Mouse (Mus musculus) embryonic facial prominence, embryonic 11.5 days (tissue): ENCODE measurements at regions not wholly inside any gene's neighbourhood (a gene's known extent, or its start where the extent isn't known, plus 50 kb on each side); places are given as distances from the start of the nearest gene placed in this dataset.

Source experiments
- ATAC-seq: fragments of 200-750 bp; cut with Nextera tagmentation; replicated peaks from 2 replicates; pipeline ENCODE4 v1.8.0; 2017; ENCODE audit warnings: low read depth; ENCODE audit not compliant: insufficient number of reproducible peaks, low FRiP score, low TSS enrichment
- DNase-seq: peaks from one replicate; pipeline ENCODE4 v3.0.0-alpha.2; 2015; ENCODE audit warnings: low spot score
- H3K27ac ChIP-seq: fragments of 300-500 bp; sonication (generic); replicated peaks from 2 replicates; pipeline ENCODE4 v1.5.1; 2014; ENCODE audit warnings: mild to moderate bottlenecking, low read depth, low read length, control low read depth
- H3K27me3 ChIP-seq: fragments of 300-500 bp; sonication (generic); 2 replicates; pipeline ENCODE4 v1.6.1; 2014; ENCODE audit warnings: mild to moderate bottlenecking, low read length, moderate library complexity, mixed read lengths; ENCODE audit not compliant: control insufficient read depth, insufficient read depth
- H3K36me3 ChIP-seq: fragments of 300-500 bp; sonication (generic); replicated peaks from 2 replicates; pipeline ENCODE4 v1.6.1; 2014; ENCODE audit warnings: low read depth, mild to moderate bottlenecking, low read length, moderate library complexity, mixed read lengths; ENCODE audit not compliant: control insufficient read depth, insufficient read depth
- H3K4me1 ChIP-seq: fragments of 300-500 bp; sonication (generic); 2 replicates; pipeline ENCODE4 v1.6.1; 2014; ENCODE audit warnings: low read length, mixed read lengths; ENCODE audit not compliant: control insufficient read depth, insufficient read depth
- H3K4me2 ChIP-seq: fragments of 300-500 bp; sonication (generic); 2 replicates; pipeline ENCODE4 v1.6.1; 2014; ENCODE audit warnings: low read depth, mild to moderate bottlenecking, control low read depth, low read length, moderate library complexity
- H3K4me3 ChIP-seq: fragments of 300-500 bp; sonication (generic); 2 replicates; pipeline ENCODE4 v1.5.1; 2014; ENCODE audit warnings: low read depth, low read length, control low read depth
- H3K9ac ChIP-seq: fragments of 300-500 bp; sonication (generic); replicated peaks from 2 replicates; pipeline ENCODE4 v1.6.1; 2014; ENCODE audit warnings: mild to moderate bottlenecking, control low read depth, low read length
- H3K9me3 ChIP-seq: fragments of 300-500 bp; sonication (generic); replicated peaks from 2 replicates; pipeline ENCODE4 v1.6.1; 2016; ENCODE audit warnings: mild to moderate bottlenecking, low read length, inconsistent platforms, mixed read lengths; ENCODE audit not compliant: control insufficient read depth
- WGBS: fragments of 180-500 bp; shearing (Covaris S2); extraction: QIAGEN DNeasy Blood & Tissue Kit; methylation state at CpG from one replicate; pipeline ENCODE4 v1.1.7; 2014; 5-methylcytosine and 5-hydroxymethylcytosine counted together

DNA sequence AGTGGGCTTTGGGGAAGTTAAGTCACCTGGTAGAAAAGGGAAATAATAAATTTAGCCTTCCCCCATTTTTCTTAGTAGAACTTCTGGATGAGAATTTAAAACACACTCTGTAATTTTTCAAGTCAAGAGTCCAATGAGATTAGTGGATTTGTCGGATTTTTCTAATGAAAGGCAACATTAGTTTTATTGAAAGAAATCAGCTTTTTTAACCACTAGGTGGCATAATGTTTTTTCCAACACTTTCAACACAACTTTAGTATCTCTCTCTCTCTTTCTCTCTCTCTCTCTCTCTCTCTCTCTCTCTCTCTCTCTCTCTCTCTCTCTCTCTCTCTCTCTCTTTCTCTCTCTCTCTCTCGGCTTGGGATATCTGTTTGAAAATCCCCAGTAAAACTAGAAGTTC is 173.7 kb downstream of the Fbxo8 start:
- H3K27me3 ChIP-seq: no peaks in the 10 kb centered on the region
- DNase-seq: peak; percentile 19
- H3K36me3 ChIP-seq: no peaks in the 10 kb centered on the region
- no peak overlapping the region for H3K4me2 ChIP-seq
- ATAC-seq: no peak
- H3K9me3 ChIP-seq: no peaks in the 10 kb centered on the region
- no peak overlapping the region for H3K27ac ChIP-seq
- 76% methylated on average over 2 of the region's 2 CpGs for WGBS
- H3K4me1 ChIP-seq: no peaks in the 10 kb centered on the region
- no peak overlapping the region for H3K9ac ChIP-seq
- H3K4me3 ChIP-seq: no peak overlapping the region

DNA sequence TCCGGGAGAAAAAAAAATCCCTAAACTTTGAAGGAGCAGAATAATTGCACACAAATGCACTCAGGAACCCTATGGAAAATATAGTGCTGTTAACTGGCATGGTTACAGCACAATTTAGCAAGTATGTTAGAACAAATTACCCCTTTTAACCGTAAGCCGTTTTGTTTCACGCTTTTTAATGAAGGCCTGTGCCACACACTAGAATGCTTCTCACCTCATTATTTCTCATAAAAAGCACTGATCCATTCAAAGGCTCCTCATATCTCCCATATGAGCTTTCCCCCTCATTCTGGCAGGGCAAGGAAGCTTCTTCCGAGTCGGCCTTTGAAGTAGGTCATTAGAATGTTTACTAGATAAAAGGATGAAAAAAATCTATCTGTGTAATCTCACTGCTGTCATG is 182.4 kb downstream of the Fbxo8 start:
- no peak overlapping the region for H3K4me3 ChIP-seq
- no peak for DNase-seq
- H3K4me2 ChIP-seq: no peak overlapping the region
- H3K9ac ChIP-seq: no peak overlapping the region
- H3K9me3 ChIP-seq: no peaks in the 10 kb centered on the region
- H3K27me3 ChIP-seq: no peaks in the 10 kb centered on the region
- no peak for ATAC-seq
- no peaks in the 10 kb centered on the region for H3K36me3 ChIP-seq
- H3K4me1 ChIP-seq: no peaks in the 10 kb centered on the region
- WGBS: 80% methylated on average over 6 of the region's 6 CpGs
- no peak overlapping the region for H3K27ac ChIP-seq

DNA sequence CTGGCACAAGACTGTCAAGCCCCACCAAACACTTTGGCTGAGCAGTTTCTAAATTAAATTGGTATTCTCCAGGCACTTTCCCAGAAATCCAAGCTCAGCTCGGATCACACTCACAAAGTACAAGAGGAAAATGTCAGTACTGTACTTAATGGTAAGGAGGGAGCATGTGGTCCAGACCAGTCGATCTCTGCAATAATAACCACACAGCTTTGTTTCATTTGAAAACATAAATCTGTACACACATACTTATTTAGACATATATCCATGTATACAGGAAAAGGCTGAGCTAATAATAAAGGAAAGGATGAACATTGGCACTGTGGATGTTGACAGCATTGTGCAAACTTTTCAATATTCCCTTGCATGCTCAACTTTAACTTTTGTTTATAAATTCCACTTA is 184.1 kb downstream of the Fbxo8 start:
- H3K4me3 ChIP-seq: no peak overlapping the region

DNA sequence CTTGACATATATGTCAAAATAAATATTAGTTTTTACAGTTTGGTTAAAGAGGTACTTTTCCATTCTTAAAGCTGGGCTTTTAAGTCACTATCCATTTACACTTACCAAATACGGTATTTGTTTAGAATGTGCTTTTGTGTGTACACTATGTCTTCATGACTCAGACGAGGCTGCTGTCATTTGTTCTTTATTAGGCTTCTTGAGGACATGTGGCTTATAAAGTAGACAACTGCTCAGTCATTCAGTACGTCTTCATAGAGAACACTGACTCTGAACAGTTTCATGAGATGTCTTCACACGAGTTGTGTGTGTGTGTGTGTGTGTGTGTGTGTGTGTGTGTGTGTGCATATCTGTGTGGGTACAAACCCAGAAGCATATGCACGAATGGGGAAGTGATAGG is 216.1 kb downstream of the Fbxo8 start:
- H3K4me2 ChIP-seq: no peak overlapping the region
- H3K27me3 ChIP-seq: no peaks in the 10 kb centered on the region
- H3K27ac ChIP-seq: no peak overlapping the region
- H3K36me3 ChIP-seq: no peaks in the 10 kb centered on the region
- DNase-seq (no peak), ATAC-seq (no peak)
- H3K9ac ChIP-seq: no peak overlapping the region
- H3K4me3 ChIP-seq: no peak overlapping the region
- no peaks in the 10 kb centered on the region for H3K4me1 ChIP-seq
- H3K9me3 ChIP-seq: no peaks in the 10 kb centered on the region
- 70% methylated on average over 5 of the region's 5 CpGs for WGBS

More for the DNA sequence above, 184.1 kb downstream of the Fbxo8 start:
- ATAC-seq: no peak
- Histone ChIP-seq H3K36me3 (no peaks in the 10 kb centered on the region), H3K27me3 (no peaks in the 10 kb centered on the region), H3K4me2 (no peak overlapping the region), H3K9me3 (no peaks in the 10 kb centered on the region), H3K9ac (no peak overlapping the region), H3K27ac (no peak overlapping the region), H3K4me1 (no peaks in the 10 kb centered on the region)
- DNase-seq: peak; percentile 1
- WGBS: 69% methylated on average over 2 of the region's 2 CpGs

DNA sequence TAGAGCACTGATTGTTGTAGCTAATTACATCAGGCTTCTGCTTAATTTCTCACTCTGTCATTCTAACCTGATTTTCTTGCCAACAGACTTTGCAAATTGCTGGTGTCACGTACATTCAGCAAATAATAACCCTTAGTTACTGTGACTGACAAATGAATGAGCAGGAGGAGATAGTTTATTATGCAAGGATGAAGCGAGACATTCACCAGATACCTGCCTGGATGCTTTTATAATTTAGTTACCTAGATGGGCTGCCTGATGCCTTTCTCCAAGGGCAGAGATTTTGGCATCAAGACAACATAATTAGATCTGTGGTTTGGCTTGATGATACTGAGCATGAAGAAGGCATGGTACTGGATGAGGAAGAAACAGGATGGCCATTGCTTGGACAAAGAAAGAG is 233.6 kb downstream of the Fbxo8 start:
- H3K36me3 ChIP-seq: no peaks in the 10 kb centered on the region
- WGBS: 80% methylated on average over 2 of the region's 2 CpGs
- DNase-seq (no peak), ATAC-seq (no peak)
- no peak overlapping the region for H3K4me3 ChIP-seq
- H3K27me3 ChIP-seq: no peaks in the 10 kb centered on the region
- no peak overlapping the region for H3K9ac ChIP-seq
- no peaks in the 10 kb centered on the region for H3K4me1 ChIP-seq
- H3K4me2 ChIP-seq: no peak overlapping the region
- no peak overlapping the region for H3K27ac ChIP-seq
- H3K9me3 ChIP-seq: no peaks in the 10 kb centered on the region

DNA sequence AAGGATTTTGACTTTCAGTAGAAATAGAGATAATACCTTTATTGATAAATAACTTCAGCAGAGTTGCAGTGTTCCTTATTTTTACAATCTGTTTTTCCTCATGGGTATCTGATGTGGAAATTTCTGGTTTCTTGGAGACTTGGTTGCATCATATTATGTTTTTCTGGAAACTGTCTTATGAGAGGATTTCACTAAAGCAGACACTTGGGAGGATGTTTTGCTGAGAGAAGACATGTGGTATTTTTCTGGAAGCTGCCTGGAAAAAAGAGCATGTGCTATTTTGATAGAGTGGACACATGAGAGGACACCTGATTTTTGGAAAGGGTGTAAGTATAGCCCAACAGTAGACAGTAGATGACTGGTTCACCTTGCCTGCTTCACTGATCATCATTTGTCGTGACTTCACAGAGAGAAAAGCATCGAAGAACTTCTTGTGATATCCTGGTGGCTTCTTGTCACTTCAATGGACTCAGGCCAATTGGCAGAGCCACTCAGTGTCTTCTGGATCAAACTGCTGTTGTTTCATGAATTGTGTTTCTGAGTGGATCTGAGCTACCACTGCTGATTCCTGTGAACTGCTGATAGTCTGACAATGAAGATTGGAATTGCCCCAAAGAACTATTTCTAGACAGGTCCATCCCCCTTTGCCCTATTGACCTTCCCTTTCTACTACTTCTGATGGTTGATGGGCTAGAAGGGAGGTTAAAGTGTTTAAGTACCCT is 238.8 kb downstream of the Fbxo8 start:
- Histone ChIP-seq H3K9ac (no peak overlapping the region), H3K36me3 (no peaks in the 10 kb centered on the region), H3K4me1 (no peaks in the 10 kb centered on the region), H3K4me3 (no peak overlapping the region), H3K27ac (no peak overlapping the region), H3K9me3 (no peaks in the 10 kb centered on the region), H3K27me3 (no peaks in the 10 kb centered on the region), H3K4me2 (no peak overlapping the region)
- DNase-seq (no peak), ATAC-seq (no peak)
- 92% methylated on average over 2 of the region's 2 CpGs for WGBS

DNA sequence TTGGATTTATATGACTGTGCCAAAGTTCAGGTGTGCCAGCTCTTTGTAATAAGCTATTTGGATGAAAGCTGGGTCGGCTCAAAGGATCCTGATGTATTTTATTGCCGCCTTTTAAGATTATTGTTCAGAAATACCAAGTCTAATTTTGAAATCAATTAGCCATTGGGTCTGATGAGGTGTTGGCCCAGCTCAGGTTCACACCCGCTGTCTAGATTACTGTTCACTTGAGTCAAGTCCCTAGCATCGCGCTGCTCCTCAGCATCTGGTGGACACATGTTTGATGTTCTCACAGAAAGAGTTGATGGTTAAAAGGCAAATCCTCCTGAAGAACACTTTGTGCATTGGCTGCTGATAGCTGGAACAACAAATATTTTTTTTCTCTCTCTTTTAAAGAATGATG is 281.8 kb downstream of the Fbxo8 start:
- H3K27me3 ChIP-seq: no peaks in the 10 kb centered on the region
- no peak for ATAC-seq
- H3K4me2 ChIP-seq: no peak overlapping the region
- H3K4me1 ChIP-seq: no peaks in the 10 kb centered on the region
- no peak overlapping the region for H3K4me3 ChIP-seq
- H3K27ac ChIP-seq: no peak overlapping the region
- 83% methylated on average over 5 of the region's 5 CpGs for WGBS
- no peaks in the 10 kb centered on the region for H3K9me3 ChIP-seq
- no peak for DNase-seq
- H3K9ac ChIP-seq: no peak overlapping the region
- H3K36me3 ChIP-seq: no peaks in the 10 kb centered on the region

DNA sequence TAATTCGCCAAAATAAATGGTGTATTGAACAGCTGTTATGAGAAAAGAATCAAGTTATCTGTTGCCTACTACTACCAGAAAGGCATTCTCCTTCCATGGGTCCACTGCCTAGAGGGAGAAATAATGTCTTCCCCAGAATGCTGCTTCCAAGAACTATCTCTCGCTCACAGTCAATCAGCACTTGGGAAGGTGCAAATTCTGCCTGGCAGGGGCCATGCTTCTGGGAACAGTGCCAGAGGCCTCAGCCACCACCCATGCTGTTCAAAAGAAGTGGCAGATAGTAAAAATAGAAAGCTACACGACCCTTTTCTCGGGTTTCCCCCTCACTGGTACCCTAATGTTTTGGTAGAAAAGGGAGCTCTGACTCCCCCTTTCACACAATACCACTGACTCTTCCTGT is 282.2 kb downstream of the Fbxo8 start:
- ATAC-seq (no peak), DNase-seq (no peak)
- Histone ChIP-seq H3K4me1 (no peaks in the 10 kb centered on the region), H3K4me2 (no peak overlapping the region), H3K27ac (no peak overlapping the region), H3K27me3 (no peaks in the 10 kb centered on the region), H3K9me3 (no peaks in the 10 kb centered on the region), H3K4me3 (no peak overlapping the region), H3K9ac (no peak overlapping the region), H3K36me3 (no peaks in the 10 kb centered on the region)
- 53% methylated on average over 4 of the region's 4 CpGs for WGBS
